Mouse (Mus musculus) liver, adult 2 months (tissue): ENCODE data around the gene Rasd1. TPM values are rescaled to one million over a fixed set of nuclear protein-coding genes. Genes with fewer than 3 reads are reported as not detected.

Source experiments
- DNase-seq: peaks from one replicate; pipeline ENCODE4 v3.0.0-alpha.2; 2011; ENCODE audit warnings: low read depth, low spot score; ENCODE audit errors: extremely low read depth
- H3K27ac ChIP-seq: fragments of 200-500 bp; replicated peaks from 2 replicates; pipeline ENCODE4 v1.5.1; 2012; ENCODE audit warnings: low read depth, mild to moderate bottlenecking, control low read depth, inconsistent platforms, low read length; ENCODE audit not compliant: insufficient read depth
- H3K27me3 ChIP-seq: fragments of 200-500 bp; 2 replicates; pipeline ENCODE4 v1.6.1; 2012; ENCODE audit warnings: mild to moderate bottlenecking, moderate library complexity, low read length, inconsistent platforms; ENCODE audit not compliant: control insufficient read depth, insufficient read depth
- H3K36me3 ChIP-seq: fragments of 200-500 bp; 2 replicates; pipeline ENCODE4 v1.6.1; 2012; ENCODE audit warnings: low read length, inconsistent platforms; ENCODE audit not compliant: control insufficient read depth, insufficient read depth
- H3K4me1 ChIP-seq: fragments of 200-500 bp; 2 replicates; pipeline ENCODE4 v1.6.1; 2011; ENCODE audit warnings: low read length; ENCODE audit not compliant: control insufficient read depth, insufficient read depth
- H3K4me3 ChIP-seq: fragments of 200-500 bp; 2 replicates; pipeline ENCODE4 v1.5.1; 2011; ENCODE audit warnings: low read depth, mild to moderate bottlenecking, control low read depth, low read length, moderate library complexity; ENCODE audit not compliant: insufficient read depth
- H3K79me2 ChIP-seq: fragments of 200-500 bp; 2 replicates; pipeline ENCODE4 v1.6.1; 2012; ENCODE audit warnings: inconsistent platforms, mild to moderate bottlenecking, low read length, moderate library complexity; ENCODE audit not compliant: control insufficient read depth, insufficient read depth
- H3K9ac ChIP-seq: fragments of 200-500 bp; 2 replicates; pipeline ENCODE4 v1.6.1; 2012; ENCODE audit warnings: low read depth, mild to moderate bottlenecking, control low read depth, inconsistent platforms, low read length
- CTCF ChIP-seq: fragments of 200-500 bp; IDR thresholded peaks from 2 replicates; pipeline ENCODE4 v1.5.1; 2011; ENCODE audit warnings: low read depth, low read length, control low read depth
- POLR2A ChIP-seq: fragments of 200-500 bp; IDR thresholded peaks from 2 replicates; pipeline ENCODE4 v1.6.1; 2011; ENCODE audit warnings: low read length, control low read depth; ENCODE audit not compliant: insufficient read depth; ENCODE audit errors: extremely low read depth
- WGBS: fragments of 180-500 bp; shearing (Covaris S2); methylation state at CpG from one replicate; pipeline ENCODE4 v1.1.7; 2018; 5-methylcytosine and 5-hydroxymethylcytosine counted together
- polyA plus RNA-seq: library from polyadenylated mRNA; depleted of rRNA; stranded (reverse); fragments of >200 nt; gene quantifications from 2 replicates; pipeline ENCODE4 v1.2.3, GENCODE M21; 2012; rRNA removed
- total RNA-seq: library from RNA; depleted of rRNA; stranded (reverse); fragments of >200 nt; gene quantifications from 2 replicates; pipeline ENCODE4 v1.2.3, GENCODE M21; 2014; rRNA removed

Rasd1 gene
- total and polyA plus RNA-seq, 2 experiments = 0.15 to 0.18 TPM

- TF ChIP-seq CTCF (no peak), POLR2A (no peak)
- Histone ChIP-seq H3K79me2 (no peaks in the 10 kb centered on the region), H3K27ac (no peak overlapping the region), H3K4me1 (0 out of 2 replicates have a peak, but pooled peaks cover 3% of the 10 kb centered on the region), H3K9ac (no peak overlapping the region), H3K4me3 (no peak overlapping the region), H3K27me3 (no peaks in the 10 kb centered on the region), H3K36me3 (no peaks in the 10 kb centered on the region)
- no peak for DNase-seq
- 85% methylated on average over 4 of the region's 4 CpGs for WGBS
Measured at GRCm38 (mm10) chr11:59913702-59914101, 51.0 kb downstream of the Rasd1 start.

Other genes starting within 250 kb of the Rasd1 start
- gene Pld6, start 177.3 kb downstream of the Rasd1 start, total RNA-seq = 1.6 and 1.9 TPM in 2 replicates
- gene Pld6, start 177.3 kb downstream of the Rasd1 start, polyA plus RNA-seq = 3.9 and 4.3 TPM in 2 replicates
- gene Flcn, start 154.9 kb downstream of the Rasd1 start, total RNA-seq = 24.6 and 33.1 TPM in 2 replicates
- 17.9 and 31.4 TPM in 2 replicates for gene Flcn, start 154.9 kb downstream of the Rasd1 start, polyA plus RNA-seq
- 6.9 and 9.3 TPM in 2 replicates for gene Nt5m, start 125.5 kb downstream of the Rasd1 start, total RNA-seq
- 19.3 and 21.6 TPM in 2 replicates for gene Nt5m, start 125.5 kb downstream of the Rasd1 start, polyA plus RNA-seq
- 63.4 and 65.4 TPM in 2 replicates for gene Cops3, start 125.1 kb downstream of the Rasd1 start, total RNA-seq
- 11.8 and 12.3 TPM in 2 replicates for gene Cops3, start 125.1 kb downstream of the Rasd1 start, polyA plus RNA-seq
- 4.2 and 4.4 TPM in 2 replicates for gene Med9, start 16.7 kb downstream of the Rasd1 start, total RNA-seq
- 7.3 and 7.8 TPM in 2 replicates for gene Med9, start 16.7 kb downstream of the Rasd1 start, polyA plus RNA-seq
- 432 and 472 TPM in 2 replicates for gene Pemt, start 81.5 kb upstream of the Rasd1 start, total RNA-seq
- 1,369 and 1,396 TPM in 2 replicates for gene Pemt, start 81.5 kb upstream of the Rasd1 start, polyA plus RNA-seq
- 2.7 and 3.4 TPM in 2 replicates for gene Rai1, start 140.1 kb upstream of the Rasd1 start, total RNA-seq
- gene Rai1, start 140.1 kb upstream of the Rasd1 start, polyA plus RNA-seq = 9.0 and 12.9 TPM in 2 replicates